Mouse (Mus musculus): ENCODE results near the gene Spag7. TPM values are rescaled to one million over a fixed set of nuclear protein-coding genes. Genes with fewer than 3 reads are reported as not detected.

The Spag7 gene
- polyA plus RNA-seq, 2 experiments: 27.4 to 42.0 TPM

DNA sequence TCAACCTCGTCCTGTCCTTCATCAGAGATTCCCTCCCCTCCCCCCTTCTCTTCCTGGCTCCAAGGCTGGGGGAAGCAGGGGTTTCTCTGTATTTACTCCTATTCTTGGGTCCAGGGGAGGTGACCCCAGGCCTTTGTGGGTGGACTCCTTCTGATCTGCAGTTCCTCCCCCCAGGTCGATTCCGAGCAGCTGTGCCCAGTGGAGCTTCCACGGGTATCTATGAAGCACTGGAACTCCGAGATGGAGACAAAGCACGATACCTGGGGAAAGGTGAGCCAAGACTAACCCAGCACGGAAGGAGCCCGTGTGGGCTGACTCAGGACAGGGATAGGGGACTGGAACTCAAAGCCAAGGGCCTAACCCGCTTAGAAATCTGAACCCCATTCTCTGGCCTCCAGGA is 11.2 kb downstream of the Spag7 start:
- ATAC-seq (ENCODE audit: insufficient read depth): no peak
- no peak overlapping the region for H3K27ac ChIP-seq

DNA sequence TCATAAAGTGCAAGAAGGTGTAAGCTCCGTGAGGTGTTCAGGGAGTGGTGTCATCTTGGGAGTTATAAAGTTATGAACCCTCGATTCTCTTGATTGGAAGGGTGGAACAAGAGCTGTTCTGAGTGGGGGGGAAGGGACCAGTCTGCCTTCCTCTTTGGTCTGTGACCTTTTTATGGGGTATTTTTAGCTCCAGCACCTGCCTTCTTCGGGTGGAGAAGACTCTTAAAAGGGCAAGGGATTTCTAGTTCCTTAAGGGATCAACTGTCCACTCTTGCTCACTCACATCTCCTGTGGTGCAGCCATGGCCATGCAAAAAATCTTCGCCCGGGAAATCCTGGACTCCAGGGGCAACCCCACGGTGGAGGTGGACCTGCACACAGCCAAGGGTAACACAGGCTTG is 11.6 kb downstream of the Spag7 start:
- no peak overlapping the region for H3K4me2 ChIP-seq (ENCODE audit: low read depth)
- H3K27ac ChIP-seq: no peak overlapping the region
- peaks cover 4% of the 10 kb centered on the region for H3K36me3 ChIP-seq (replicated peaks; ENCODE audit: control insufficient read depth, insufficient read depth, low read depth)
- WGBS (ENCODE audit: insufficient replicate concordance): 50% methylated on average over 6 of the region's 6 CpGs
- peaks cover 19 to 20% of the 10 kb centered on the region in 2 experiments for H3K4me1 ChIP-seq (replicated peaks; ENCODE audit: control insufficient read depth in 2 of 2, insufficient read depth in 2 of 2, low read length in 1 of 2)
- H3K27me3 ChIP-seq (ENCODE audit: control insufficient read depth, insufficient read depth, low read length): no peaks in the 10 kb centered on the region; the same call in 1 of the 2 replicates
- no peak overlapping the region for H3K9ac ChIP-seq (replicated peaks)
- no peak for ATAC-seq (ENCODE audit: insufficient read depth)
- TF ChIP-seq EP300 (IDR thresholded peaks at IDR 0.05; ENCODE audit: low read depth) (no peak), CTCF (IDR thresholded peaks at IDR 0.05; ENCODE audit: low read depth) (no peak)
- H3K4me3 ChIP-seq (ENCODE audit: insufficient read depth in 1 of 2, low read depth in 2 of 2, low read length in 2 of 2): no peak overlapping the region
- H3K9me3 ChIP-seq (ENCODE audit: control insufficient read depth, low read length): no peaks in the 10 kb centered on the region
- no peak for DNase-seq (ENCODE audit: low read depth in 3 of 3, low spot score in 3 of 3)

More for the DNA sequence above, 11.2 kb downstream of the Spag7 start:
- H3K27me3 ChIP-seq (ENCODE audit: control insufficient read depth, insufficient read depth, low read length): no peaks in the 10 kb centered on the region; the same call in 1 of the 2 replicates
- TF ChIP-seq EP300 (IDR thresholded peaks at IDR 0.05; ENCODE audit: low read depth) (no peak), CTCF (IDR thresholded peaks at IDR 0.05; ENCODE audit: low read depth) (no peak)
- H3K4me1 ChIP-seq (replicated peaks; ENCODE audit: control insufficient read depth in 2 of 2, insufficient read depth in 2 of 2, low read length in 1 of 2): peaks cover 15 to 20% of the 10 kb centered on the region in 2 experiments
- H3K4me2 ChIP-seq (ENCODE audit: low read depth): no peak overlapping the region
- H3K9me3 ChIP-seq (ENCODE audit: control insufficient read depth, low read length): no peaks in the 10 kb centered on the region
- no peak overlapping the region for H3K9ac ChIP-seq (replicated peaks)
- WGBS (ENCODE audit: insufficient replicate concordance): 73% methylated on average over 9 of the region's 9 CpGs
- DNase-seq (ENCODE audit: low read depth in 3 of 3, low spot score in 3 of 3): no peak
- no peak overlapping the region for H3K4me3 ChIP-seq (ENCODE audit: insufficient read depth in 1 of 2, low read depth in 2 of 2, low read length in 2 of 2)
- peaks cover 2% of the 10 kb centered on the region for H3K36me3 ChIP-seq (replicated peaks; ENCODE audit: control insufficient read depth, insufficient read depth, low read depth)

DNA sequence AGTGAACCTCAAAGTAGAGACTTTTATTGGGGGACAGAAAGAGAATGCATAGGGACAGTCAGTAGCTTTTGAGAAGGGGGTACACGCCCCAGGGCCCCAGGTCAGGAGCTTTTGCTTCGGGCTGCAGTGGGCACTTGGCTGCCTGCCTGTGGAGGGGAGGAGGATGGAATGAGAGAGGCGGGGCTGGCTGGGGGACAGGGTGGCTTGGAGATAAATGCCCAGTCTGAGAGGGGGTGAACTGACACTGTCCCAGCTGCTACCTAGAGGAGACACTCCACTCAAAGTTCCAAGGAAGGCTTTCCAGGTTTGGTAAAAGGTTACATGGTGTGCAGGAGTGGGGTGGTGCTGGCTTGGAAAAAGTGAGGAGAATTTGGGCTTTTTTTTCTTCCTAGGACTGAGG is 12.3 kb downstream of the Spag7 start, which contains the start of gene Eno3:
TSS of gene Eno3 (plus strand) at position 239 of the 400 bp plus-strand sequence.
- DNase-seq (ENCODE audit: low read depth in 3 of 3, low spot score in 3 of 3) (no peak), ATAC-seq (ENCODE audit: insufficient read depth) (no peak)
- H3K4me2 ChIP-seq (ENCODE audit: low read depth): peak within 1 kb of the TSS; percentile 85
- H3K27me3 ChIP-seq (ENCODE audit: control insufficient read depth, insufficient read depth, low read length): no peaks in the 10 kb centered on the region; the same call in 1 of the 2 replicates
- H3K27ac ChIP-seq: peak within 1 kb of the TSS; percentile 91
- WGBS (ENCODE audit: insufficient replicate concordance): 14% methylated on average over 3 of the region's 3 CpGs
- TF ChIP-seq EP300 (IDR thresholded peaks at IDR 0.05; ENCODE audit: low read depth) (no peak), CTCF (IDR thresholded peaks at IDR 0.05; ENCODE audit: low read depth) (no peak)
- H3K4me3 ChIP-seq (ENCODE audit: insufficient read depth in 1 of 2, low read depth in 2 of 2, low read length in 2 of 2): peak within 1 kb of the TSS; percentile 21 to 97
- peaks cover 23 to 25% of the 10 kb centered on the region in 2 experiments for H3K4me1 ChIP-seq (replicated peaks; ENCODE audit: control insufficient read depth in 2 of 2, insufficient read depth in 2 of 2, low read length in 1 of 2)
- peaks cover 10% of the 10 kb centered on the region for H3K36me3 ChIP-seq (replicated peaks; ENCODE audit: control insufficient read depth, insufficient read depth, low read depth)
- no peaks in the 10 kb centered on the region for H3K9me3 ChIP-seq (ENCODE audit: control insufficient read depth, low read length)
- H3K9ac ChIP-seq (replicated peaks): peak within 1 kb of the TSS; percentile 99

DNA sequence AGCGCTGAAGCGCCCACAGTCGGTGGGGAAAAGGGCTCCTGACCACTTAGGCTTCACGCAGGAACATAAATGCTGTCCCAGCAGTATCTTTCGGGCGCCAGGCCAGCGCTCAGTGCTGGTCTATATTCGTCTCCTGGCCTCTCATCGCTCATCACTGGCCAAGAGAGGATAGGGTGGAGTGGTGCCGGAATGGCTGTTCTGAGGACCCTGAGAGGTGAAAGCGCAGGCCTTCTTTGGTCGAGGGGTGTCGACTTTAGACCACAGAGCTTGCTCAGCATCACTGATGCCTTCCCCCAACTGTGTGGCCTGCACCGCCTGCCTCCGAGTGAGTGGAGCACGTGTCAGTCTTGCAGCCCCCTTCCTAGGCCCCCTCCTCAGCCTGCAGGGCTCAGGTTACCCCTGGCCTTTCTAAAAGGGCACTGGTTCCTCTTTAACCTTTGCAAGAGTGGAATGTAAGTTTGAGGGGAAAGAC is 12.7 kb downstream of the Spag7 start:
- Histone ChIP-seq H3K27me3 (ENCODE audit: control insufficient read depth, insufficient read depth, low read length) (no peaks in the 10 kb centered on the region; the same call in 1 of the 2 replicates), H3K4me1 (replicated peaks; ENCODE audit: control insufficient read depth in 2 of 2, insufficient read depth in 2 of 2, low read length in 1 of 2) (peaks cover 27 to 30% of the 10 kb centered on the region in 2 experiments), H3K4me3 (ENCODE audit: insufficient read depth in 1 of 2, low read depth in 2 of 2, low read length in 2 of 2) (peak overlapping the region; percentile 21 to 97), H3K4me2 (ENCODE audit: low read depth) (peak overlapping the region; percentile 85), H3K9ac (replicated peaks) (no peak overlapping the region; the same call in 1 of the 2 replicates), H3K9me3 (ENCODE audit: control insufficient read depth, low read length) (no peaks in the 10 kb centered on the region), H3K27ac (no peak overlapping the region), H3K36me3 (replicated peaks; ENCODE audit: control insufficient read depth, insufficient read depth, low read depth) (peaks cover 14% of the 10 kb centered on the region)
- no peak for TF ChIP-seq EP300 (IDR thresholded peaks at IDR 0.05; ENCODE audit: low read depth)
- no peak for TF ChIP-seq CTCF (IDR thresholded peaks at IDR 0.05; ENCODE audit: low read depth)
- DNase-seq (ENCODE audit: low read depth in 3 of 3, low spot score in 3 of 3) (no peak), ATAC-seq (ENCODE audit: insufficient read depth) (no peak)
- 23% methylated on average over 16 of the region's 16 CpGs for WGBS (ENCODE audit: insufficient replicate concordance)

DNA sequence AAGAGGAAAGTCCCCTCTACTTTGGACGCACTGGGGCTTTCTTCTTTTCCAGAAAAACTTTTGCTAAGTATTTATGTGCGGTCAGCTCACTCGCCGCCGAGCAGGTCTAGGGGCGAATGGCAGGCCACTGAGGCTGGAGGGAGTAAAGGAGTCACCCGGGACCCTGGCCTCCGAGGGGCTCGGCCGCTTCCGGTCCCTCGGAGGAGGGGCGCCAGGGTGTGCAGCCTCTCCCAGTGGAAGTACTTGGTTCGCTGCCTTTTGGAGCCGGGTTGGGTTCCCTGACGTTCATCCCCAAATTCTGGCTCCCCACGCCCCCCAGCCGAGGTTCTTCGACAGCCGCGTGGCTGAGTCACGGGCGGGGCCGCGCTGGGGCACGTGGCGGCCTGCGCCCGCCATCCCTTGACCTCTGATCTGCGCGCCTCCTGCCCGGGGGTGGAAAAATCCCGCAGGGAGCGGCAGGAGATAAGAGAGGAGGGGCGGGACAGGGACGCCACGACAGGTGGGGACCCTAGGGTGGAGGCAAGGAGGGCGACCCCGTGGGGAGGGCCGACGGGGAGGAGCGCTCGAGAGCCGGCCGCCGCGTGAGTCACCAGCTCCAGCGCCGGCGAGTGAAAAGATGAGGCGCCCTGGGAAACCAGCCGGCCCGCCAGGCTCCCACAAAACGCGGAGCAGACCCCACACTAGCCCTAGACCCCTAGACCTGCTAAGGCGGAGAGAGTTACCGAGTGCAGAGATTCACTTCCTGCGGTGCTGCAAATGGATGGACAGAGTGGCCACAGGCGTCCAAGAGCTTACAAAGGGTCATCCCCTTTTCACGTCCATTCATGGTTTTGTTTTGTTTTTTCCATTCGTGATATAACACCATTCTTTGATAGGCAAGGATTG is 13.4 kb downstream of the Spag7 start:
- 2% methylated on average over 61 of the region's 61 CpGs for WGBS (ENCODE audit: insufficient replicate concordance)

More for the DNA sequence above, 13.4 kb downstream of the Spag7 start:
- H3K4me2 ChIP-seq (ENCODE audit: low read depth): peak overlapping the region; percentile 85
- DNase-seq (ENCODE audit: low read depth in 3 of 3, low spot score in 3 of 3): no peak
- no peaks in the 10 kb centered on the region for H3K9me3 ChIP-seq (ENCODE audit: control insufficient read depth, low read length)
- peaks cover 21% of the 10 kb centered on the region for H3K36me3 ChIP-seq (replicated peaks; ENCODE audit: control insufficient read depth, insufficient read depth, low read depth)
- no peak for TF ChIP-seq EP300 (IDR thresholded peaks at IDR 0.05; ENCODE audit: low read depth)
- no peak for TF ChIP-seq CTCF (IDR thresholded peaks at IDR 0.05; ENCODE audit: low read depth)
- peaks cover 33 to 37% of the 10 kb centered on the region in 2 experiments for H3K4me1 ChIP-seq (replicated peaks; ENCODE audit: control insufficient read depth in 2 of 2, insufficient read depth in 2 of 2, low read length in 1 of 2)
- no peaks in the 10 kb centered on the region; the same call in 1 of the 2 replicates for H3K27me3 ChIP-seq (ENCODE audit: control insufficient read depth, insufficient read depth, low read length)
- H3K9ac ChIP-seq (replicated peaks): peak overlapping the region; percentile 99
- H3K27ac ChIP-seq: peak overlapping the region; percentile 91
- ATAC-seq (ENCODE audit: insufficient read depth): 0 out of 2 replicates have a peak, but pooled peaks have one; percentile 13
- peak overlapping the region; percentile 66 to 97 for H3K4me3 ChIP-seq (ENCODE audit: insufficient read depth in 1 of 2, low read depth in 2 of 2, low read length in 2 of 2)

All from liver, embryonic 14.5 days (tissue).